Mouse (Mus musculus): ENCODE data around the gene Luc7l2. TPM values are rescaled to one million over a fixed set of nuclear protein-coding genes. Genes with fewer than 3 reads are reported as not detected.

Luc7l2 gene
- polyA plus RNA-seq, 1 experiment = 22.7 TPM

GRCm38 (mm10) chr6:38641645-38642044, 90.5 kb downstream of the Luc7l2 start:
- H3K27me3 ChIP-seq (replicated peaks) = peaks cover 92% of the 10 kb centered on the region

GRCm38 (mm10) chr6:38642593-38642992, 91.5 kb downstream of the Luc7l2 start:
- peaks cover 42% of the 10 kb centered on the region for H3K4me1 ChIP-seq
- no peak overlapping the region for H3K4me3 ChIP-seq (replicated peaks)
- peaks cover 91% of the 10 kb centered on the region for H3K27me3 ChIP-seq (replicated peaks)
- peaks cover 6% of the 10 kb centered on the region for H3K9me3 ChIP-seq
- TF ChIP-seq FLI1 (IDR thresholded peaks at IDR 0.05; ENCODE audit: low read length) (no peak), GATA1 (IDR thresholded peaks at IDR 0.05; ENCODE audit: borderline replicate concordance, low read length) (no peak)
- no peaks in the 10 kb centered on the region for H3K36me3 ChIP-seq (replicated peaks; ENCODE audit: low read length)

More at GRCm38 (mm10) chr6:38641645-38642044, 90.5 kb downstream of the Luc7l2 start:
- Histone ChIP-seq H3K9me3 (peaks cover 6% of the 10 kb centered on the region), H3K36me3 (replicated peaks; ENCODE audit: low read length) (no peaks in the 10 kb centered on the region), H3K4me3 (replicated peaks) (peak overlapping the region; percentile 16), H3K4me1 (peaks cover 52% of the 10 kb centered on the region)
- TF ChIP-seq FLI1 (IDR thresholded peaks at IDR 0.05; ENCODE audit: low read length) (no peak), GATA1 (IDR thresholded peaks at IDR 0.05; ENCODE audit: borderline replicate concordance, low read length) (no peak)

- peaks cover 91% of the 10 kb centered on the region for H3K27me3 ChIP-seq (replicated peaks)
- no peak for TF ChIP-seq GATA1 (IDR thresholded peaks at IDR 0.05; ENCODE audit: borderline replicate concordance, low read length)
These were observed 91.9 kb downstream of the Luc7l2 start for GRCm38 (mm10) chr6:38643039-38643438.

GRCm38 (mm10) chr6:38649545-38649944, 98.4 kb downstream of the Luc7l2 start:
- H3K9me3 ChIP-seq = peaks cover 23% of the 10 kb centered on the region
- peaks cover 59% of the 10 kb centered on the region for H3K27me3 ChIP-seq (replicated peaks)
- TF ChIP-seq FLI1 (IDR thresholded peaks at IDR 0.05; ENCODE audit: low read length) (no peak), GATA1 (IDR thresholded peaks at IDR 0.05; ENCODE audit: borderline replicate concordance, low read length) (no peak)
- H3K4me1 ChIP-seq = peaks cover 38% of the 10 kb centered on the region
- H3K4me3 ChIP-seq (replicated peaks) = no peak overlapping the region
- no peaks in the 10 kb centered on the region for H3K36me3 ChIP-seq (replicated peaks; ENCODE audit: low read length)

More at GRCm38 (mm10) chr6:38643039-38643438, 91.9 kb downstream of the Luc7l2 start:
- H3K9me3 ChIP-seq = peaks cover 9% of the 10 kb centered on the region
- H3K4me1 ChIP-seq = peaks cover 38% of the 10 kb centered on the region
- H3K36me3 ChIP-seq (replicated peaks; ENCODE audit: low read length) = no peaks in the 10 kb centered on the region
- no peak overlapping the region for H3K4me3 ChIP-seq (replicated peaks)

GRCm38 (mm10) chr6:38650263-38650937, 99.3 kb downstream of the Luc7l2 start:
- Histone ChIP-seq H3K4me3 (replicated peaks) (no peak overlapping the region), H3K9me3 (peaks cover 26% of the 10 kb centered on the region), H3K36me3 (replicated peaks; ENCODE audit: low read length) (no peaks in the 10 kb centered on the region), H3K27me3 (replicated peaks) (peaks cover 50% of the 10 kb centered on the region), H3K4me1 (peaks cover 34% of the 10 kb centered on the region)
- TF ChIP-seq GATA1 (IDR thresholded peaks at IDR 0.05; ENCODE audit: borderline replicate concordance, low read length) (no peak), FLI1 (IDR thresholded peaks at IDR 0.05; ENCODE audit: low read length) (no peak)

Other genes with a start within 250 kb of the Luc7l2 start
- gene Zc3hav1, start 196.7 kb upstream of the Luc7l2 start, polyA plus RNA-seq (2012; ENCODE audit: insufficient read depth, low replicate concordance) = 3.3 and 6.1 TPM in 2 replicates
- gene Ttc26, start 169.9 kb upstream of the Luc7l2 start, polyA plus RNA-seq (2012; ENCODE audit: insufficient read depth, low replicate concordance) = not detected in 2 replicates
- gene Ubn2, start 117.4 kb upstream of the Luc7l2 start, polyA plus RNA-seq (2012; ENCODE audit: insufficient read depth, low replicate concordance) = 3.4 and 3.7 TPM in 2 replicates
- 153 and 240 TPM in 2 replicates for gene Fmc1, start 17.8 kb upstream of the Luc7l2 start, polyA plus RNA-seq (2012; ENCODE audit: insufficient read depth, low replicate concordance)
- 0.96 TPM in 1 of 2 replicates, not detected in the other for gene Klrg2, start 85.9 kb downstream of the Luc7l2 start, polyA plus RNA-seq (2012; ENCODE audit: insufficient read depth, low replicate concordance)
- gene Clec2l, start 111.7 kb downstream of the Luc7l2 start, polyA plus RNA-seq (2012; ENCODE audit: insufficient read depth, low replicate concordance) = 0.37 and 4.1 TPM in 2 replicates

Measured in megakaryocyte, embryonic 14.5 days (primary cell).